Mouse (Mus musculus) left cerebral cortex, postnatal 10 days (tissue): Measurements from ENCODE around the gene Traf3ip2. TPM values are rescaled to one million over a fixed set of nuclear protein-coding genes. Genes with fewer than 3 reads are reported as not detected.

Experiments
- DNase-seq, 2 experiments: peaks; one replicate each; pipeline ENCODE4 v3.0.0; 2021 to 2022; ENCODE audit warnings: low spot score in 2 of 2, mixed read lengths in 1 of 2; ENCODE audit errors: extremely low spot score in 1 of 2
- intact Hi-C: fragments of 180-260 bp; cut with DNase I; formaldehyde crosslinking; loops from one replicate; pipeline ENCODE4 v1.15.1; 2025
- total RNA-seq, 2 experiments: library from RNA; stranded (reverse); gene quantifications; 2 replicates each; pipeline ENCODE4 v1.2.3; 2021

Gene Traf3ip2
- total RNA-seq, 2 experiments from 2014 or later = 0.47 to 1.2 TPM

DNA sequence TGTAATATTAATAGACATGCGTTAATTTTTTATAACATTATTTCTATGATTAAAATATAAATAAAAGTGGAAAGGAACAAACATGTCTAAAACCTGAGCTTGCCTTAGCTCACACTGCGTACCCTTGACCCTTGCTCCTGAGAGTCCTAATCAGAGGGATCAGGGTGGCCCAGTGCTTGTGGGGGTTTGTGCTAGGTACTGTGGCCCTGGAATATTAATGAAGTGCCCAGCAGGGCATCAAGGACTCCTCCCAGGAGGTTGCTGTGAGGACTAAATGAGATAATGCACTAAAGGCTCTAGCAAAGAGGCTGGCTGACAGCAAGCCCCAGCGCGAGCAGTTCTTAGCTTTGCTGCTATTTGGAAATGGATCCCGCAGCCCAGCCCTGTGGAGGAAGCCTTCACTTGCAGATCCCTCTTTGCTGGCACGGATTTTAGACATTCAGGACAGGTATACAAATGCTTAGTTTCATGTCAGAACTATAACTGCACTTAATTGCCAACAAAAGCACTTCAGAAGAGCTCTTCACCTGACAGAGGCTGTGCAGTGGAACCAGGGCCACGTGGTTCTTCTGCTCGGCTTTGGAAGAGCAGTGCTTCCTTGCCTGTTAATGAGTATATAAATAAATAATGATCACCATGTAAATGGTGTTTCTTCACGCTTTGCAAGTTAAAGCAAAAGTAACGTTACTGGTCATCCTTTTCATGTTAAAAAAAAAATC, 16.2 kb downstream of the Traf3ip2 start:
- intact Hi-C loops = no loop called here
- DNase-seq = no peak

DNA sequence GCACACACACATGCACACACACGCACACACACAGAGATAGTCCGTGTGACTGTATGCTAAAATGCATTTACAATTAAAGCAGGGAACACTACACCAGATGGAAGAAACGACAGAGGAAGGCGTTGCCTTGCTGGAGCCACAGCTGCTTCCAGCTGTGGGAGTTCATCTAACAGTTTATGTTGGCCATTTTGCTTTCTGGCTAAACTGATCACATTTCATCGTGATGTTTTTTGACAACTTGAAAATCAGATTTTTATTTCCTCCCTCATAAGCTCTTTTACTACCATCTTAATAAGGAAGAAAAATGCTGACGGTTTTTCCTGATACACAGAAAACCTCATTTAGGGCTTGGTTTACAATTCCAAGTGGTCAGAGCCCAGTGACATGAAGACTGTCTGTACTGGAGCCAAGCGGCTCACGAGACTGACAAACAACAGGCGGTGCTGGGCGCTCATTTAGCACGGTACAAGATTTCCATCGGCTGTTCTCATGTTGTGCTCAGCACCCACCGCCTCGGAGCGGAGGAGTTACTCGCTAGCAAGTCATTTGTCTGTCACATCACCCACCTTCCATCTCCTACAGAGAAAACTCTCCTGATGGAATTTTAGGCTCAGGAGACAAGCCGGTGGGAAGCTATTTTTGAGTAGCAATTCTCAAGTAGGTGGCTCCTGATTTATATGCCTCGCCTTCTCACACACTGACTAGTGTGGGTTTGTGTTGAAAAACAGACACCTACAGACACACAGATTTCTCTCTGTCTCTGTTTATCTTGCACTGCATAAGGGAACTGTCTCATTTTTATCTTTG, 17.2 kb downstream of the Traf3ip2 start:
- intact Hi-C loops = loop anchor here (5.0 kb wide), 1 partner anchor 102 kb away; the partner anchor contains the start of gene Rev3l
- peak; percentile 55 to 73 for DNase-seq

DNA sequence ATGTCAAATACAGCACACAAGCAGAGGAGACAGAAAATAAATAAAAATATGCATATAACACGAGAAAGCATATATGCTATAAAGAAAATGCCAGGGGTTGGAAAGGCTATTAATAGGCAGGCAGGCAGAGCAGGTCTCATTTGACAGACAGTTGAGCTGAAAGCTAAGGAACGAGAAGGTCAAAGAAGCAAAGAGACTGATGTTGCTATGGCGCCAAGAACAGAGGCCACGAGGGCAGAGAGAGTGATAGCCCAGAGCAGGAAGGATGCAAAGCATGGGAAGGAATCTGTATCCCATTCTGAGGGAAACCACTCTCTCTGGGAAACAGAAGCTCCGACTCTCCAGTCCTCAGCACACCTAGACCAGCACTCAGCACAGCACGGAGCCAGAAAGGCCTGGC, 18.1 kb downstream of the Traf3ip2 start:
- intact Hi-C loops = loop anchor here (5.0 kb wide), 1 partner anchor 101 kb away; the partner anchor contains the start of gene Rev3l

DNA sequence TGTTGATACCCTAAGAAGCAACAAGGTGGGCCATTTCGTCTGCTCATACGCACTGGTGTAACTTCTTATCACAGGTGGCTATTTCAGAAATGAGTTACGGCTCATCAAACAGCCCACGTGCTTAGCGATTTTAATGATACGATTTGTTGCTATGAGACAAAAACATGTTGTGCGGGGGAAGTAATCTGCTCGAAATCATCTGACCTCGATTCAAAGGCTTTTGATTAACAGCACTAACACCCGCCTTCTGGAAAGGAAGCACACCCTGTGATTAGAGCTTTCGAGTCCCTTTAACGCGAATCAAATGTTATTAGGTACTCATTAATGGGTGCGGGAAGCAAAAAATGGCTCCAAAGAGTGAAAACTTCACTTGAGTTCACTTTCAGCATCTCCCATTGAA, 18.9 kb downstream of the Traf3ip2 start:
- no peak for DNase-seq
- intact Hi-C loops = loop anchor here (5.0 kb wide), 1 partner anchor 101 kb away; the partner anchor contains the start of gene Rev3l

More for the DNA sequence above, 18.1 kb downstream of the Traf3ip2 start:
- DNase-seq = no peak

DNA sequence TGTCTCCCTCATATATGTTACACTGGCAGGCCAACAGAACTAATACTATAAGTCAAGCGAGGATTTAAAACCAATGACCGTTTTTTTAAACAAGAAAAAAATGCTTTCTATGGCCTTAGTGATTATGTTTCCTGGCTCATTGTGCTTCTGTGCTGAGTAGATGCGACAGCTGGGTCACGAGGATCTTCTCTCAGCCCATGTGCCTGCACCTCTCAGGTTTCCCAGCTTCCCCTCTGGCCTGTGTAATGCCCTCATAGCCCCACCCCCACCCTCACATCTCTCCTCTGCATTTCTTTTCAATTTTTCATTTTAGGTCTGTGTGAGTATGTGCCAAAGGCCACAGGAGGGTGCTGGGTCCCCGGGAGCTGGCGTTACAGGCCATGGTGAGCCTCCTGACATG, 20.6 kb downstream of the Traf3ip2 start:
- DNase-seq = no peak
- intact Hi-C loops = loop anchor here (5.0 kb wide), 1 partner anchor 99 kb away; the partner anchor contains the start of gene Rev3l

DNA sequence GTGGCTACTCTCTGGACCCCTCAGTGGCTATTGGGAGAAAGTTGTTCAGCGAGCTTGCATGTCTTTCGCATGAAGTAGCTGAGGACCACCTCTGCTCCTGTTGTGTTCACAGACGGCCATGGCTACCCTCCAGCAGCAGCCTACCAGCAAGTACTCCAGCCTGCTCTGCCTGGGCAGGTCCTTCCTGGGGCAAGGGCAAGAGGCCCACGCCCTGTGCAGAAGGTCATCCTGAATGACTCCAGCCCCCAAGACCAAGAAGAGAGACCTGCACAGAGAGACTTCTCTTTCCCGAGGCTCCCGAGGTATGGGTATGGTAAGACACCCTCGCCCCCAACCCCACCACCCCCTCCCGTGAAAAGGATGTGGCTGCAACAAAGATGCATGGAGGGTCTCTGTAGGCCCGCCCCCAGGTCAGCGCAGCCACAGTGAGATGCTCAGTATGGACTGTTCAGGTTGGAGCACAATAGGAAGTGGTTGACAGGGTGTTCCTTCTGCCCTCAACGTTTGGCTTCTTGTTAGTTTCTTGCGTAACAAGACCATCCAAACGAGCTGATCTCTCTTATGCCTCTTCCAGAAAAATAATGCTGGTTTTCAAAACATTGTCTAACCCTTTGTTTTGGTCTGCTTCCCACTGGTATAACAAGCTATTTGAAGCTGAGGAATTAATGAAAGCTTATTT, 21.8 kb downstream of the Traf3ip2 start:
- intact Hi-C loops = loop anchor here (5.0 kb wide), 1 partner anchor 98 kb away; the partner anchor contains the start of gene Rev3l
- no peak for DNase-seq

DNA sequence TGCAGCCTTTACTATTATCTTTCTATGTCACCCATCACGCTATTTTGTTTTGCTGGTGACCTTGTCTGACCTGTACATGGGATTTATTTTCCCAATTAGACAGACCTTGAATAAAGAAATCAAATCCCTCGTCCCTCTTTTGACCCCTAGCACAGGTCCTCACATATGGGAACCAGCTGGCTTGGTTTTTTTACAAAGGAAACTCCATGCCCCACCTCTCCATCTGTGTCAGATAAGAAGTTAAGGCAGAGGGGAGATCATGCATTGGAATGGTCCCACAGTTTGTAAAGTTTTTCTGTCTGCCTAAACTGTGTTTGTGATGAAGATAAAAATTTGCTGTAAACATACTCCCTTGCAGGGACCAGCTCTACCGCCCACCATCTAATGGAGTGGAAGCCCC, 26.1 kb downstream of the Traf3ip2 start:
- no peak for DNase-seq

DNA sequence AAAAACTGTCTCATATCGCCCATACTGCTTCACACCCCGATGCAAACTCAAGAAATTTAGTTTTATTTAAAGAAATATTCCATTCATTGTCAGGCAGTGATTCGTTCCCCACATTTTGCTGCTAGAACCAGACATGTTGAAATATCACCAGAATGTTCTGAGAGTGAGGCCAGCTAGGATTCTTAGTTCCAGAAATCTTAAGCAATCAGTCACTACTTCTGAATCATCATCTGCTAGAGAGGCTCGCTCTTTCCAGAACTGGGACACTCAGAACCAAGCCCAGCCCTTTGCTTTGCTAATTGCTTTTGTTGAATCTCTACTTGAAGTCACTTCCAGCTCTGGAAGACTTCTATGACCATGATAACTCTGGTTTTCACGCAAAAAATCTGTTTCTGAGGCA, 27.0 kb downstream of the Traf3ip2 start:
- intact Hi-C loops = no loop called here
- no peak for DNase-seq

More for the DNA sequence above, 26.1 kb downstream of the Traf3ip2 start:
- intact Hi-C loops = no loop called here

DNA sequence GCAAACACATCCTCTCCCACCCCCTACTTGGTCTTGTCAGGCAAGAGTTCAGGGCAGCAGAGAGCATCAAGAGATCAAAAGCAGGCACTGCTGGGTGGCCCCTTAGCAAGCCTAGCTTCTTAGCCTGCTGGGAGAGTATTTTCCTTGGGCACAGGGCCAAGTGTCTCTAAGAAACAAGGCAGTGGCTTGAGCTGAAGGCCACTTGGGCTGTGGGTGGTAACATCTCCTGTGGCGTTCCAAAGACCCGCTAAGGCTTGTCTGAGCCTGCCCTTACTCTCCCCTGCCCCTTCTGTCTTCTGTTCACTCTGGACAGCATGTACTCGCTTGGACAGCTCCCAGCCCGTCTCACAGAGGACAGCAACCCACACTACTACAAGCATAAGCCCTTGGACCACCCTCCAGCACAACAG, 28.1 kb downstream of the Traf3ip2 start:
- peak; percentile 31 to 75 for DNase-seq
- intact Hi-C loops = no loop called here

DNA sequence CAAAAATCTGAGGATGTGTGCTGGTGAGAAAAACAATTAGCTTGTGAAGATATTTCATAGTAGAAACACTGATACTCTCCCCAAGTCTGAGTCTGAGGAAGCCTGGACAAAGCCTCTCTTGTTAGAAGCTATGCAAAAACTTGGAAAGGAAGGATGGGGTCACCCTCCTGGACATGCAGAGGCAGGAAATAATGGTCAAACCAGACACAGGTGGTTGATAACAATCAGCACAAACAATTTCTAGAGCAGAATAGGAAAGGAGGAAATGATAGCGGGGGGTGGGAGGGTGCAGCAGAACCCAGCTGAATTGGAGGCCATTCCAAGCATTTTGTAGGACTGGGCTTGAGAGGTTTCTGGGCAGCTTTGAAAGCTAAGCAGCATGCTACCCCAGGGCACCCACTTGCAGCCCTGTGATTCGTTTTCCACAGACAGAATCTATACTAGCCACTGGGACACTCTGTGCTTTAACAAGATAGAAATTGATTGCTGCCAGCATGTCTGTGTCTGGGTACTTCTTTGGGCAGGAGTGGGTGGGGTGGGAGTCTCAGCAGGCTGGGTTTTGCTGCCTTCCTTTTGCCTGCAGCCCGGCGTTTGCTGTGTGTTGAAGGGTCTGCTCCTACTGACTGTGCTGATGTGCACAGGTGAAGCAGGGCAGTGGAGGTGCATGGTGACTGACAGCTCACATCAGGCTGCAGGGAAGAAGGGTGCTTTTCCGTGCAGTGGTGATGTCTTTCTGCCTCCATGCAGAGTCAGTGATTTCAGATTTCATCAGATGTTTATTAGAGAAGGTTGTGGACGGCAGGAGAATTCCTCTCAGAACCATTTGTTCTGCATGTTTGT, 33.3 kb downstream of the Traf3ip2 start:
- intact Hi-C loops = no loop called here
- DNase-seq = no peak

DNA sequence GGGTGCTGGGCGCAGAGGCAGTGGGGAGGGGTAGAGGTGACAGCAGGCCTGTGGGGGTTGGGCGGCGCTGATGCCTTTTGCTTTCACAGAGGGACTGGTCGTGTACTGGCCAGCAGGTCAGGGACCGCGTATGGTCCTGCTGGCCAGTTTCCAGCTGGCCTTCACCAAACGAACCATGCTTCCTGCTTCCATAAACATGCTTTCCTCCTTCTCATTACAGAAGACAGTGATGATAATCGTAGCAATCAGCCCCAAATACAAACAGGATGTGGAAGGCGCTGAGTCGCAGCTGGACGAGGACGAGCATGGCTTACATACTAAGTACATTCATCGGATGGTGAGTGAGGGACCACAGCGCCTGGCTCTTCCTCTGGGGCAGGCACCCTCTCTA, 33.9 kb downstream of the Traf3ip2 start:
- intact Hi-C loops = no loop called here
- peak in 1 of 2 experiments; percentile 70 for DNase-seq

DNA sequence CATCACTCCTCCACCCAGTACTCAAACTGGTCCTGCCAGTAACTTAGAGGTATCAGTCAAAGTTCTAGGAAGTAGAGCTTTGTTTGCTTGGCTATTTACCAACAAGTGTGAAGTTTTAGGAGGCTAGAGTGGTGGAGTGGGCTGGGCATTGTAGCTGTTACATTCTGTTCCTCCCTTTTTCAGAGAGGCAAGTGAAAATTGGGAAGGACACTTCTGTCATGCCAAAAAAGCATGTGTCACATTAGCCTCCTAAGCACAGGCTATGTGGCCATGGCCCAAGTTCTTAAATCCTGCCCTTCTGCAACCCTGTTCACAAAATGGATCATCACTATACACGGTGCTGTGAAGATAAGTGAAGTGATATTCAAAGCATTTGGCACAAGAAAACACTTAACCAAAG, 34.4 kb downstream of the Traf3ip2 start:
- DNase-seq = no peak
- intact Hi-C loops = no loop called here

DNA sequence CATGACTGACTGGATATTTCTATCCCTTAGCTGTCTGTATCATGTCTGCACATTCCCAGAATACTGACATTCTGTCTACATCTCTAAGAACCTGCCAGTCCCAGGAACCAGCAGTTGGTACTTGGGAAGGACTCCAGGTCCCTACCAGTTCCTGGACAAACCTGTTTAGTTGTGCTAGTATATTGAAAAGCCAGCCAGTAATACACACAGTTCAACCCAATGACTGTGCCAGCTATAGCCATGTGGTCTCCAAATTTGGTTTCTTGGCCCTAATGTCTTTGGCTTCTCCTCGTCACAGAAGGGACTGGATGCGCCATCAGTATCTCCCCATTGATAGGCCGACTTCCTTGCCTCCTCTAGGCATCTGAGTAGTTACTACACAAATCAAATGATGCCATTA, 35.5 kb downstream of the Traf3ip2 start:
- intact Hi-C loops = no loop called here
- no peak for DNase-seq

DNA sequence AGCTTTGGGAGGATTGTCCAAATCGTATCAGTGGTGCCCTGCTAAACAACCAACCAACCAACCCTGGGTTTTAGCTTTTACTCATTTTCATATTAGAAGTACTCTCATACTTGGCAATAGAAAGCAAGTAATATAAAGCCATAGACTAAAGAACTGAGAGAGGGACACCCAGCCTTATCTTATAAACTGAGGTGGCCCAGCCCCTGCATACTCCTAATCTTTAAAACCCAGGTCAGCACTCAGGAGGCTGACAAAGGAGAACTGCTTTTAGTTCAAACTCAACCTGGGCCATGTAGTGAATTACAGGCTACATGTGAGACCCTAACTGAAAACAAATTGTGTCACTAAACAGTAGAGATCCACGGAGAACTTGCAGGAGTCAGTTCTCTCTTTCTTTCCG, 36.8 kb downstream of the Traf3ip2 start:
- intact Hi-C loops = no loop called here

DNA sequence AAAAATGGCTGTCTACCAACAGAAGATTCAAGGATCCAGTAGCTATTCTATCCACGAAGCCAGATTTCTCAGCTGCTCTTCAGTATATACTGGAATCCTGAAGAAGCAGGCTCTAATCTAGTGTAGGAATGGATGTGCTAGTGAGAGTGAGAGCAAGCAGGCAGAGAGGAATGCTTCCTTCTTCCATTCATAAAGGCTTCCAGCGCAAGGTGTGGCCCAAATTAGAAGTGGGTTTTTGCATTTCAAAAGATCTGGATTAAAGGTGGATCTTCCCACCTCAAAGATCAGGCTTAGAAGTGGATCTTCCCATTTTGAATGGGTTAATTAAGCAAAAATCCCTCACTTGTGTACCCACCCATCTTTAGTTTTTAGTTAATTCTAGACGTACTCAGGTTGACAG, 37.6 kb downstream of the Traf3ip2 start:
- DNase-seq = no peak
- intact Hi-C loops = no loop called here

More for the DNA sequence above, 36.8 kb downstream of the Traf3ip2 start:
- no peak for DNase-seq

DNA sequence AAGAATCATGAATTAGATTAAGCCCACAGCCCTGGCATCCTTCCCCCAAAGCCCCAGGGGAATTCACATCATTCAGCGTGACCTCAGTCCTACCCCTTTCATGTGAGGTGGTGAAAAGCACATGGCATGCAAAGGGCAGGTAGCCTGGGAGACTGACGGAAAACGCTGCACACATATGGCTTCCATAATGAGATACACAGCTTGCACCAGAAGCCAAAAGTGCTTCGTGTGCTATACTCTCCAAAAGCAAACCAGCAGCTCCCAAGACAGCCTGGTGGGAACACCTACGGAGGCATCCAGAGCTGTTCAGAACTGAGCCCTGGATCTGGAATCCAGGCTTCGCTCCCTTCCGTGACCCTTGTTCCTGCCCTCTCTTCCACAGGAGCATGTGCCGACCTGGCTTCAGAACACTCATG, 41.3 kb downstream of the Traf3ip2 start:
- intact Hi-C loops = no loop called here
- no peak for DNase-seq

DNA sequence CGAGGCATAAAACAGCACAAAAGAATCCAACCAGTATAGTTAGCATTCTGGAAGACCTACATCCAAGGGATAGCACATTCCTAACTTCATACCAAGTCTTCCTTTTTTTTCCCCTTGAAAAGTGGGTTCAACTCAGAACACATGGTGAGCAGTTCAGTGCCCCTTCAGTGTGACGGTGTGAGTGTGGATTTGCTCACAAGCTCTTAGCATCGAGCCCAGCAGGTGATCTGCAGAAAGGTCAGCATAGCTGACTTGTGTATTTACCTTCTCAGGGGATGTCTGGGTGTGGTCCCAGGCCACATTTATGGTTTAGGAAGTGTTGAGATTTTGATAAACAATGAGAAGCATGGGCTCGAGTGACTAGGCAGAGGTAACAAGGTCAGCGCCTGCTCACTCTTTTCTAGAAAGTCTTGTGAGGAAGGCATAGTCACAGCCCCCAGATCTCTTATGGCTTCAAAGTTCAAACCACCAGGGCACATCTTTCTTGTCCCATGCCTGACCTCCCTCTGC, 46.2 kb downstream of the Traf3ip2 start:
- DNase-seq = no peak
- intact Hi-C loops = no loop called here
